Mouse (Mus musculus) cortical plate, adult 2 months (tissue): ENCODE results near the gene Tmem268.

ENCODE experiments used
- CTCF ChIP-seq: fragments of 200-500 bp; IDR thresholded peaks from 2 replicates; pipeline ENCODE4 v1.5.1; 2011; ENCODE audit warnings: mild to moderate bottlenecking, control low read depth, low read length; ENCODE audit not compliant: insufficient read depth; ENCODE audit errors: extremely low read depth
- POLR2A ChIP-seq: fragments of 200-500 bp; IDR thresholded peaks from 2 replicates; pipeline ENCODE4 v1.6.1; 2011; ENCODE audit warnings: mild to moderate bottlenecking, low read length, control low read depth; ENCODE audit not compliant: insufficient read depth; ENCODE audit errors: extremely low read depth

- TF ChIP-seq CTCF (no peak), POLR2A (no peak)
These were observed 31.4 kb downstream of the Tmem268 start for GRCm38 (mm10) chr4:63589987-63590386.
